Mouse (Mus musculus): ENCODE data around the gene Cltc. TPM values are rescaled to one million over a fixed set of nuclear protein-coding genes. Genes with fewer than 3 reads are reported as not detected.
A peak's percentile ranks its signal among the peaks of the same experiment; 100 is the strongest.

The Cltc gene
- polyA plus RNA-seq, 1 experiment from 2014 or later: 226 TPM

- WGBS: 94% methylated on average over 2 of the region's 2 CpGs
- H3K36me3 ChIP-seq (replicated peaks; ENCODE audit: control insufficient read depth, insufficient read depth): peaks cover 89% of the 10 kb centered on the region
- no peaks in the 10 kb centered on the region for H3K27me3 ChIP-seq (ENCODE audit: control insufficient read depth, insufficient read depth, low read length)
- no peak overlapping the region for H3K4me3 ChIP-seq (replicated peaks; ENCODE audit: low read length)
- H3K9me3 ChIP-seq (ENCODE audit: control insufficient read depth, low read length): no peaks in the 10 kb centered on the region
- H3K27ac ChIP-seq: no peak overlapping the region
- ATAC-seq (ENCODE audit: low FRiP score) (no peak), DNase-seq (ENCODE audit: low spot score) (no peak)
- no peak overlapping the region for H3K4me2 ChIP-seq (replicated peaks)
- no peak overlapping the region for H3K9ac ChIP-seq
- no peaks in the 10 kb centered on the region for H3K4me1 ChIP-seq (replicated peaks; ENCODE audit: control insufficient read depth, insufficient read depth, low read length)
These were observed 65.4 kb downstream of the Cltc start for GRCm38 (mm10) chr11:86691956-86692355.

DNA sequence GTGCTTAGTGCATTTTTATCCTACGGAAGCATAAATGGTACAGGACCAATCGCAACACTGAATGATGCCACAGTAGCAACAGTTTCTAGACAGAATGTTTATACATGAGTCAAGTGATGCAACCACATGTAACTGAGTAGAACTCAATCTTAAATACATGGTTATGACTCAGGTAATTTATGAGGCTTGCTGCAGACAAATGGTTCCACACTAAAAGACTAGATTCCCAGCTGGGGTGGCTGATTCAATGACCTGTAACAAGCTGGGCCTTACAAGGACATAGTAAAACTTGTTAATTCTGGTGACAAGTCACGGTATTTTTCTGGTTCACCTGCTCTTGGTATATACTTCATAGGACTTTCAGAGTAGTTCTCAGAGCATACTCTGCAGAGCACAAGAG lies 65.9 kb downstream of the Cltc start:
- Histone ChIP-seq H3K9ac (no peak overlapping the region), H3K4me1 (replicated peaks; ENCODE audit: control insufficient read depth, insufficient read depth, low read length) (no peaks in the 10 kb centered on the region), H3K9me3 (ENCODE audit: control insufficient read depth, low read length) (no peaks in the 10 kb centered on the region), H3K4me2 (replicated peaks) (no peak overlapping the region), H3K27ac (no peak overlapping the region), H3K36me3 (replicated peaks; ENCODE audit: control insufficient read depth, insufficient read depth) (peaks cover 85% of the 10 kb centered on the region), H3K4me3 (replicated peaks; ENCODE audit: low read length) (no peak overlapping the region), H3K27me3 (ENCODE audit: control insufficient read depth, insufficient read depth, low read length) (no peaks in the 10 kb centered on the region)
- DNase-seq (ENCODE audit: low spot score) (no peak), ATAC-seq (ENCODE audit: low FRiP score) (no peak)
- WGBS: 94% methylated on average over 3 of the region's 3 CpGs

GRCm38 (mm10) chr11:86690383-86690782 lies 67.0 kb downstream of the Cltc start:
- H3K9me3 ChIP-seq (ENCODE audit: control insufficient read depth, low read length): no peaks in the 10 kb centered on the region
- DNase-seq (ENCODE audit: low spot score): no peak
- H3K4me2 ChIP-seq (replicated peaks): no peak overlapping the region
- no peak overlapping the region for H3K27ac ChIP-seq
- no peak for ATAC-seq (ENCODE audit: low FRiP score)
- H3K4me1 ChIP-seq (replicated peaks; ENCODE audit: control insufficient read depth, insufficient read depth, low read length): peaks cover 1% of the 10 kb centered on the region; the same call in 1 of the 2 replicates
- no peak overlapping the region for H3K4me3 ChIP-seq (replicated peaks; ENCODE audit: low read length)
- H3K9ac ChIP-seq: no peak overlapping the region
- WGBS: 97% methylated on average over 3 of the region's 3 CpGs
- H3K36me3 ChIP-seq (replicated peaks; ENCODE audit: control insufficient read depth, insufficient read depth): peaks cover 75% of the 10 kb centered on the region
- H3K27me3 ChIP-seq (ENCODE audit: control insufficient read depth, insufficient read depth, low read length): no peaks in the 10 kb centered on the region

GRCm38 (mm10) chr11:86685366-86685765 lies 72.0 kb downstream of the Cltc start:
- Histone ChIP-seq H3K9me3 (ENCODE audit: control insufficient read depth, low read length) (no peaks in the 10 kb centered on the region), H3K9ac (peak overlapping the region; percentile 80; the same call in 1 of the 2 replicates)

GRCm38 (mm10) chr11:86684126-86685012 lies 73.0 kb downstream of the Cltc start:
- Histone ChIP-seq H3K4me2 (replicated peaks) (peak overlapping the region; percentile 67), H3K27ac (peak overlapping the region; percentile 87), H3K9me3 (ENCODE audit: control insufficient read depth, low read length) (no peaks in the 10 kb centered on the region), H3K9ac (peak overlapping the region; percentile 80), H3K27me3 (ENCODE audit: control insufficient read depth, insufficient read depth, low read length) (no peaks in the 10 kb centered on the region), H3K36me3 (replicated peaks; ENCODE audit: control insufficient read depth, insufficient read depth) (peaks cover 17% of the 10 kb centered on the region), H3K4me1 (replicated peaks; ENCODE audit: control insufficient read depth, insufficient read depth, low read length) (peaks cover 21% of the 10 kb centered on the region), H3K4me3 (replicated peaks; ENCODE audit: low read length) (peak overlapping the region; percentile 73)
- no peak for ATAC-seq (ENCODE audit: low FRiP score)
- 11% methylated on average over 20 of the region's 20 CpGs for whole genome bisulfite sequencing
- no peak for DNase-seq (ENCODE audit: low spot score)

More at GRCm38 (mm10) chr11:86685366-86685765, 72.0 kb downstream of the Cltc start:
- Histone ChIP-seq H3K4me1 (replicated peaks; ENCODE audit: control insufficient read depth, insufficient read depth, low read length) (peaks cover 21% of the 10 kb centered on the region), H3K4me2 (replicated peaks) (peak overlapping the region; percentile 67; the same call in 1 of the 2 replicates), H3K4me3 (replicated peaks; ENCODE audit: low read length) (no peak overlapping the region), H3K27ac (no peak overlapping the region), H3K27me3 (ENCODE audit: control insufficient read depth, insufficient read depth, low read length) (no peaks in the 10 kb centered on the region), H3K36me3 (replicated peaks; ENCODE audit: control insufficient read depth, insufficient read depth) (peaks cover 27% of the 10 kb centered on the region)
- WGBS: 95% methylated on average over 1 of the region's 1 CpGs
- no peak for ATAC-seq (ENCODE audit: low FRiP score)
- no peak for DNase-seq (ENCODE audit: low spot score)

- Histone ChIP-seq H3K9me3 (ENCODE audit: control insufficient read depth, low read length) (no peaks in the 10 kb centered on the region), H3K9ac (peak within 1 kb of the TSS; percentile 80), H3K36me3 (replicated peaks; ENCODE audit: control insufficient read depth, insufficient read depth) (peaks cover 10% of the 10 kb centered on the region; the same call in 1 of the 2 replicates), H3K4me3 (replicated peaks; ENCODE audit: low read length) (peak within 1 kb of the TSS; percentile 73), H3K4me2 (replicated peaks) (peak within 1 kb of the TSS; percentile 67), H3K27ac (peak within 1 kb of the TSS; percentile 87), H3K4me1 (replicated peaks; ENCODE audit: control insufficient read depth, insufficient read depth, low read length) (peaks cover 21% of the 10 kb centered on the region), H3K27me3 (ENCODE audit: control insufficient read depth, insufficient read depth, low read length) (no peaks in the 10 kb centered on the region)
- DNase-seq (ENCODE audit: low spot score) (peak; percentile 97), ATAC-seq (ENCODE audit: low FRiP score) (peak; percentile 97)
- WGBS: under 1% methylated on average over 56 of the region's 56 CpGs
These were observed 73.8 kb downstream of the Cltc start, which contains the start of the genes Vmp1 and Ptrh2 for GRCm38 (mm10) chr11:86683395-86684125. Gene Vmp1 (minus strand): TSS chr11:86683836. Gene Ptrh2 (plus strand): TSS chr11:86683985.

DNA sequence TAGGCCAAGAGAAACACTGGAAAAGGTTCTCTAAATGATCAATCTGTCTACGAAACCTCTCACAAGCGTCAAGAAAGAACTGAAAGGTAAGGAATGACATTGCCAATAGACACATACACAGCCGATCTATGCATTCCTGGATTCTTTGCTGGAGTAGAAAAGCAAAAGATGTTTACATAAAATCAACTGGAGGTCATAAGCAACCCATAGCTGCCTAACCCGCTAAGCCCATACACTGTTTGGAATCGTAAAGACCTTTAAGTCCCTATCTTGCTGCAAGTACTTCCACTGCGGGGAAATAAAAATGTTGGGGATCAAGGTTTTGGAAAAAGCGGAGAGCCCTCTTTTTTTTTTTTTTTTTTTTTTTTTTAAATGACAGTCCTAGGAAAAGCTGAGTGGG lies 74.5 kb downstream of the Cltc start:
- peaks cover 6% of the 10 kb centered on the region; the same call in 1 of the 2 replicates for H3K36me3 ChIP-seq (replicated peaks; ENCODE audit: control insufficient read depth, insufficient read depth)
- H3K27ac ChIP-seq: no peak overlapping the region
- no peak for ATAC-seq (ENCODE audit: low FRiP score)
- peak overlapping the region; percentile 67 for H3K4me2 ChIP-seq (replicated peaks)
- H3K27me3 ChIP-seq (ENCODE audit: control insufficient read depth, insufficient read depth, low read length): no peaks in the 10 kb centered on the region
- no peaks in the 10 kb centered on the region for H3K9me3 ChIP-seq (ENCODE audit: control insufficient read depth, low read length)
- 43% methylated on average over 7 of the region's 7 CpGs for WGBS
- H3K9ac ChIP-seq: peak overlapping the region; percentile 80
- no peak for DNase-seq (ENCODE audit: low spot score)
- peaks cover 21% of the 10 kb centered on the region for H3K4me1 ChIP-seq (replicated peaks; ENCODE audit: control insufficient read depth, insufficient read depth, low read length)
- peak overlapping the region; percentile 73 for H3K4me3 ChIP-seq (replicated peaks; ENCODE audit: low read length)

DNA sequence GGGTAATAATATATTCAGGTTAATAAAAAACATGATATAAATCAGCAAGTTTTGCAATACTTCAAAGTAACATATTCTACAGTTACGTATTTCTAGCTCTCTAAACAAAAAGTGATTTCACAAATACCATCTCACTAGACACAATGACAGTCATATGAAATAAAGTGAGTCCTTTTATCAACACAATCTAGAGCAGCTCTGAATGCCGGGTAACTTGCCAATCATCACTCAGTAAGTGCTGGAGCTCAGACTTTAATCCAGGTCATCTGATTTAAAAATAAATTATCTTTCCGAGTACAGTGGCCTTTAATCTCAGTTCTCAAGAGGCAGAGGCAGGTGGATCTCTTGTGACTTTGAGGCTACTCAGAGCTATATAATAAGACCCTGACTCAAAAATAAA lies 75.9 kb downstream of the Cltc start:
- Histone ChIP-seq H3K4me3 (replicated peaks; ENCODE audit: low read length) (no peak overlapping the region), H3K4me1 (replicated peaks; ENCODE audit: control insufficient read depth, insufficient read depth, low read length) (peaks cover 21% of the 10 kb centered on the region), H3K9ac (no peak overlapping the region), H3K36me3 (replicated peaks; ENCODE audit: control insufficient read depth, insufficient read depth) (no peaks in the 10 kb centered on the region), H3K27ac (no peak overlapping the region), H3K27me3 (ENCODE audit: control insufficient read depth, insufficient read depth, low read length) (no peaks in the 10 kb centered on the region), H3K9me3 (ENCODE audit: control insufficient read depth, low read length) (no peaks in the 10 kb centered on the region), H3K4me2 (replicated peaks) (no peak overlapping the region)
- ATAC-seq (ENCODE audit: low FRiP score) (no peak), DNase-seq (ENCODE audit: low spot score) (no peak)
- 89% methylated on average over 3 of the region's 3 CpGs for WGBS

- 96% methylated on average over 3 of the region's 3 CpGs for WGBS
- ATAC-seq (ENCODE audit: low FRiP score): no peak
- H3K27me3 ChIP-seq (ENCODE audit: control insufficient read depth, insufficient read depth, low read length): no peaks in the 10 kb centered on the region
- no peaks in the 10 kb centered on the region for H3K9me3 ChIP-seq (ENCODE audit: control insufficient read depth, low read length)
- no peak overlapping the region for H3K9ac ChIP-seq
- H3K4me1 ChIP-seq (replicated peaks; ENCODE audit: control insufficient read depth, insufficient read depth, low read length): peaks cover 21% of the 10 kb centered on the region
- H3K4me3 ChIP-seq (replicated peaks; ENCODE audit: low read length): no peak overlapping the region
- H3K27ac ChIP-seq: no peak overlapping the region
- no peak overlapping the region for H3K4me2 ChIP-seq (replicated peaks)
- no peaks in the 10 kb centered on the region for H3K36me3 ChIP-seq (replicated peaks; ENCODE audit: control insufficient read depth, insufficient read depth)
- DNase-seq (ENCODE audit: low spot score): no peak
These were observed 76.6 kb downstream of the Cltc start for GRCm38 (mm10) chr11:86680729-86681128.
